Mouse (Mus musculus) subcutaneous adipose tissue, adult 2 months (tissue): ENCODE data around the gene Suv39h1. TPM values are rescaled to one million over a fixed set of nuclear protein-coding genes. Genes with fewer than 3 reads are reported as not detected.

Source experiments
- polyA plus RNA-seq: library from polyadenylated mRNA; depleted of rRNA; stranded (reverse); fragments of >200 nt; gene quantifications from 2 replicates; pipeline ENCODE4 v1.2.3, GENCODE M21; 2012; ENCODE audit warnings: low replicate concordance; rRNA removed

The Suv39h1 gene
- 10.4 and 24.1 TPM in 2 replicates for polyA plus RNA-seq

GRCm38 (mm10) chrX:8074430-8075014 lies at the start of gene Suv39h1:
TSS of gene Suv39h1 (minus strand) at chrX:8074760.

GRCm38 (mm10) chrX:8090346-8090953 lies 15.9 kb upstream of the Suv39h1 start, which contains the start of gene Was:
TSS of gene Was (minus strand) at chrX:8090498.

GRCm38 (mm10) chrX:8018286-8018685 lies 56.3 kb downstream of the Suv39h1 start, which contains the start of gene Glod5:
TSS of gene Glod5 (minus strand) at chrX:8018492.

Other genes starting within 250 kb of the Suv39h1 start
- 24.5 and 39.8 TPM in 2 replicates for gene Otud5, start 233.4 kb downstream of the Suv39h1 start, polyA plus RNA-seq
- gene Pim2, start 196.5 kb downstream of the Suv39h1 start, polyA plus RNA-seq = 3.0 and 9.6 TPM in 2 replicates
- 57.9 and 69.0 TPM in 2 replicates for gene Slc35a2, start 190.7 kb downstream of the Suv39h1 start, polyA plus RNA-seq
- gene Pqbp1, start 175.5 kb downstream of the Suv39h1 start, polyA plus RNA-seq = 52.5 and 69.5 TPM in 2 replicates
- 31.6 and 39.6 TPM in 2 replicates for gene Timm17b, start 175.4 kb downstream of the Suv39h1 start, polyA plus RNA-seq
- not detected in 2 replicates for gene Gm10491, start 166.9 kb downstream of the Suv39h1 start, polyA plus RNA-seq
- not detected in 2 replicates for gene Gm10490, start 165.2 kb downstream of the Suv39h1 start, polyA plus RNA-seq
- gene Pcsk1n, start 154.9 kb downstream of the Suv39h1 start, polyA plus RNA-seq = 0.24 TPM in 1 of 2 replicates, not detected in the other
- not detected in 2 replicates for gene Eras, start 146.2 kb downstream of the Suv39h1 start, polyA plus RNA-seq
- gene Hdac6, start 126.9 kb downstream of the Suv39h1 start, polyA plus RNA-seq = 23.6 and 53.9 TPM in 2 replicates
- 0.26 and 1.4 TPM in 2 replicates for gene Gata1, start 96.7 kb downstream of the Suv39h1 start, polyA plus RNA-seq
- not detected in 2 replicates for gene Glod5, start 56.3 kb downstream of the Suv39h1 start, polyA plus RNA-seq
- 4.9 and 6.4 TPM in 2 replicates for gene Was, start 15.7 kb upstream of the Suv39h1 start, polyA plus RNA-seq
- gene Wdr13, start 58.1 kb upstream of the Suv39h1 start, polyA plus RNA-seq = 84.0 and 125 TPM in 2 replicates
- gene Rbm3, start 71.1 kb upstream of the Suv39h1 start, polyA plus RNA-seq = 78.4 and 136 TPM in 2 replicates
- gene Tbc1d25, start 101.4 kb upstream of the Suv39h1 start, polyA plus RNA-seq = 15.1 and 22.4 TPM in 2 replicates
- 81.3 and 98.9 TPM in 2 replicates for gene Ebp, start 118.8 kb upstream of the Suv39h1 start, polyA plus RNA-seq
- gene Porcn, start 131.8 kb upstream of the Suv39h1 start, polyA plus RNA-seq = 28.2 and 61.6 TPM in 2 replicates
- gene Ftsj1, start 177.6 kb upstream of the Suv39h1 start, polyA plus RNA-seq = 38.1 and 48.9 TPM in 2 replicates
- gene Slc38a5, start 196.4 kb upstream of the Suv39h1 start, polyA plus RNA-seq = 0.62 and 10.9 TPM in 2 replicates